Mouse (Mus musculus): Measurements from ENCODE around the gene Usp24.

The Usp24 gene

GRCm38 (mm10) chr4:106422597-106422996 lies 106.6 kb downstream of the Usp24 start:
- no peak for DNase-seq (ENCODE audit: extremely low read depth, insufficient read length, low spot score)

GRCm38 (mm10) chr4:106424560-106424959 lies 108.5 kb downstream of the Usp24 start:
- DNase-seq (ENCODE audit: extremely low read depth, insufficient read length, low spot score), result no peak

- no peak for DNase-seq (ENCODE audit: extremely low read depth, insufficient read length, low spot score)
Measured at GRCm38 (mm10) chr4:106426286-106426685, 110.3 kb downstream of the Usp24 start.

- no peak for DNase-seq (ENCODE audit: extremely low read depth, insufficient read length, low spot score)
Measured at GRCm38 (mm10) chr4:106428616-106429015, 112.6 kb downstream of the Usp24 start.

GRCm38 (mm10) chr4:106429106-106429505 lies 113.1 kb downstream of the Usp24 start:
- no peak for DNase-seq (ENCODE audit: extremely low read depth, insufficient read length, low spot score)

GRCm38 (mm10) chr4:106430431-106430830 lies 114.4 kb downstream of the Usp24 start:
- DNase-seq (ENCODE audit: extremely low read depth, insufficient read length, low spot score), result no peak

- no peak for DNase-seq (ENCODE audit: extremely low read depth, insufficient read length, low spot score)
Measured at GRCm38 (mm10) chr4:106435426-106435825, 119.4 kb downstream of the Usp24 start.

- no peak for DNase-seq (ENCODE audit: extremely low read depth, insufficient read length, low spot score)
Measured at GRCm38 (mm10) chr4:106436475-106436874, 120.5 kb downstream of the Usp24 start.

GRCm38 (mm10) chr4:106437207-106437606 lies 121.2 kb downstream of the Usp24 start:
- no peak for DNase-seq (ENCODE audit: extremely low read depth, insufficient read length, low spot score)

- no peak for DNase-seq (ENCODE audit: extremely low read depth, insufficient read length, low spot score)
Measured at GRCm38 (mm10) chr4:106438763-106439162, 122.8 kb downstream of the Usp24 start.

- DNase-seq (ENCODE audit: extremely low read depth, insufficient read length, low spot score), result no peak
Measured at GRCm38 (mm10) chr4:106443182-106443581, 127.2 kb downstream of the Usp24 start.

GRCm38 (mm10) chr4:106449306-106449705 lies 133.3 kb downstream of the Usp24 start:
- no peak for DNase-seq (ENCODE audit: extremely low read depth, insufficient read length, low spot score)

GRCm38 (mm10) chr4:106452401-106452800 lies 136.4 kb downstream of the Usp24 start:
- no peak for DNase-seq (ENCODE audit: extremely low read depth, insufficient read length, low spot score)

- DNase-seq (ENCODE audit: extremely low read depth, insufficient read length, low spot score), result no peak
Measured at GRCm38 (mm10) chr4:106453108-106453507, 137.1 kb downstream of the Usp24 start.

GRCm38 (mm10) chr4:106453516-106453915 lies 137.5 kb downstream of the Usp24 start:
- no peak for DNase-seq (ENCODE audit: extremely low read depth, insufficient read length, low spot score)

GRCm38 (mm10) chr4:106454541-106454940 lies 138.5 kb downstream of the Usp24 start:
- no peak for DNase-seq (ENCODE audit: extremely low read depth, insufficient read length, low spot score)

GRCm38 (mm10) chr4:106462016-106462415 lies 146.0 kb downstream of the Usp24 start:
- DNase-seq (ENCODE audit: extremely low read depth, insufficient read length, low spot score), result no peak

GRCm38 (mm10) chr4:106462524-106462923 lies 146.5 kb downstream of the Usp24 start:
- no peak for DNase-seq (ENCODE audit: extremely low read depth, insufficient read length, low spot score)

- peak; percentile 62 for DNase-seq (ENCODE audit: extremely low read depth, insufficient read length, low spot score)
Measured at GRCm38 (mm10) chr4:106463174-106463801, 147.3 kb downstream of the Usp24 start.

- no peak for DNase-seq (ENCODE audit: extremely low read depth, insufficient read length, low spot score)
Measured at GRCm38 (mm10) chr4:106467420-106468110, 151.6 kb downstream of the Usp24 start.

- no peak for DNase-seq (ENCODE audit: extremely low read depth, insufficient read length, low spot score)
Measured at GRCm38 (mm10) chr4:106470921-106471320, 154.9 kb downstream of the Usp24 start.

- peak; percentile 31 for DNase-seq (ENCODE audit: extremely low read depth, insufficient read length, low spot score)
Measured at GRCm38 (mm10) chr4:106472335-106472734, 156.3 kb downstream of the Usp24 start.
